Mouse (Mus musculus): Measurements from ENCODE around the gene Acer3.

The Acer3 gene

DNA sequence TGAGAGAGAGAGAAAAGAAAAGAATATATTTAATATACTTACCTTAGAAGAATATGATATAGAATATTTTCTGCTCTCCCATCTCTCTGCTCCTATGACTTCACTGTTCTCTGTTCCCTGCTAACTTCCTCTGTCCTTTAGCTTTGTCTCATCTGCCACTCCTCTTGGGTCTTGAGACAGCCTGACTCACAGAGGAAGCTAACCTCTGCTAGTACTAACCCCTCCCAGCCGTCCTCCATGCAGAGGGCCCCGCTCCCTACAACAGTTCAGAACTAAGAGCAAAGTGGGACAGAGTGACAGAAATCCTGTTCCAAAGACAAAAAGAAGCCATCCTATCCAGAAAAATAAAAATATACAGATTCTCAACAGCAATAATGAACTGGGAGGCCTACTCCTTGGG is at the start of gene Acer3:
Gene Acer3, minus strand, starts transcription at position 126 of the 400 bp plus-strand sequence.
- no peak for TF ChIP-seq GATA4 (IDR thresholded peaks at IDR 0.05; ENCODE audit: insufficient replicate concordance, low read length)

DNA sequence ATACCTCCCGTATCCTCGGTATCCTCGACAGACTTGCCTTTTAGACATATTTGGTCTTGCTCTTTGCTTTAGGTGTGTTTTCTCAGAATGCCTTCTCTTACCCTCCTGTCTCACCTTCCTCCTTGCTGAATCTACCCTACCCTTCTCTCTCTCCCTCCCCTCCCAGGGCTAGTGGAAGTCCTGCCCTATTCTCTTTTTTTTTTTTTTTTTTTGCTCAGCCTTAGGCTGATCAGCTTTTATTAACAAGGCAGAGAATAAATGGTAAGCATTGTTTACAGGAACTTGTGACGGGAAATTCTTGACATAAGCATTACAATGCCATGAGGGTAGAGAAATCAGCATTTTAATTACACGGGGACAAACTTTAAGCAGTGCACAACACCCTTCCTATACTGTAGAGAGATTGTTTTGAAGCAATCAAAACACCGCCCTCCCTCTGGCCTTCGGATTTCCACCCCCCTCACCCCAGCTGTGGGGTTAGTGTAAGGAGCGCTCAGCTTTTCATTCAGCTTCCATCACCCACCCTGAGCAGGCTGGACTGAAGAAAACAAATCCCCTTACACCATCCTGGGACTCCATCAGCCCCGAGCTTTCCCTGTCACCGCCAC is 48.9 kb upstream of the Acer3 start:
- no peak for TF ChIP-seq GATA4 (IDR thresholded peaks at IDR 0.05; ENCODE audit: insufficient replicate concordance, low read length)

DNA sequence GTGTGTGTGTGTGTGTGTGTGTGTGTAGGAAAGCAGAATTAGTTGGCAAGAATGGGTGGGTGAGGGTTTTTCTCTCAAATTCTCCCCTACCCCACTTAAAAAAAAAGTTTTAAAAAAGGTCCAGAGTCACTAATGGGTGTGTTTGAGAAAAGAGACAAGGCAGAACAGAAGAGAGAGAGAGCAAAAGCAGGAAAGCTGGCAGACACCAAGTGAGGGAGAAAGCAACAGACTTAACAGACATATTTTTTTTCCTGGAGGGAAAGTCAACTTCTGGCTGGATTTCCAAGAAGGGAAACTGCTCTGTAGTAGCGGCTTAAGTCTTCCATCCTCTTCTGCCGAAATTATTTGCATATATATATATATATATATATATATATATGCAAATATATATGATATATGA is 40.7 kb upstream of the Acer3 start:
- no peak for TF ChIP-seq GATA4 (IDR thresholded peaks at IDR 0.05; ENCODE audit: insufficient replicate concordance, low read length)

DNA sequence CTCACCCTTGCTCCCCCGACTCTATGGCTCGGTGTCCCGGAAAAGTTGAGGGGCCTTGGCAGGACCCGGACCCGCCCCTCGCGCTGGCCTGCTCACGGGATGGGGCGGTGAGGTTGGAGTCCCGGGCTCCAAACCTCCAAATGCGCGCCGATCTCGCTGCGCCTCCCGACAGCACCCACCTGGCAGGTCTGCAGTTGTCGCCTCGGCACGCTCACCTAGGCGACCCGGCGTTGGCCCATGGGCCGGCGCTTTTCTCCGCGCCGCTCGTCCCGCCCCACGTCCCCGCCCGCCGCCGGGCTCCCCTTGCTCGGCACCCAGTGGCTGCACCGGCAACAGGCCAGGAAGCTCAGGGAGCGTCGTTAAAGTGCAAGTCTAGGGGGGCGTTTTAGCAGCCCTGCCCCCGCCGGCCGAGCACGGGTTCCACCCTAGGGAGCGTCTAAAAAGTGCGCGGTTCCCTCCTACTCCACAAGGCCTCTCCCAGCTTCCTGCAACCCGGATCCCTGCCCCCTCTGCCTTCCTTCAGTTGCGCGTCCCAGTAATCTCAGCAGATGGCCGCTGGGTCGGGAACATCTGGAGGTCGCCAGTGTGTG is 40.1 kb upstream of the Acer3 start, which contains the start of gene Tsku:
Gene Tsku, minus strand, starts transcription at position 266 of the 590 bp plus-strand sequence.
- TF ChIP-seq GATA4 (IDR thresholded peaks at IDR 0.05; ENCODE audit: insufficient replicate concordance, low read length) = peak; percentile 94; the same call in 1 of the 2 replicates

DNA sequence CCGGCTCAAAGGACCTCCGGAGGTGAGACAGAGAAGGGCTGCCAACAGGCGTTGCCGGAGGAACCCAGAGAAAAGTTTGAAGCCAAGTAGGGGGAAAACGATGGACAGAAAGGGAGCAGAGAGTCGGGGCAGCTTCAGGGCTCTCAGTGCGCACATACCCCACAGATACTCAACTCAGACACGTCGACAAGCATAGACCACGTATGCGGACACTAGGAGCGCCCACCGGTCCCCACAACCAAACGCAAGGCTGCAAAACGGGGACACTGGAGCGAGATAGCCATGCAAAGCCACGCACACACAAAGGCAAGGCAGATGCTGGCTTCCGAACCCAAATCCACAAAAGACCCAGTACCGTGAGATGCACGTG is 39.6 kb upstream of the Acer3 start:
- TF ChIP-seq GATA4 (IDR thresholded peaks at IDR 0.05; ENCODE audit: insufficient replicate concordance, low read length) = no peak

DNA sequence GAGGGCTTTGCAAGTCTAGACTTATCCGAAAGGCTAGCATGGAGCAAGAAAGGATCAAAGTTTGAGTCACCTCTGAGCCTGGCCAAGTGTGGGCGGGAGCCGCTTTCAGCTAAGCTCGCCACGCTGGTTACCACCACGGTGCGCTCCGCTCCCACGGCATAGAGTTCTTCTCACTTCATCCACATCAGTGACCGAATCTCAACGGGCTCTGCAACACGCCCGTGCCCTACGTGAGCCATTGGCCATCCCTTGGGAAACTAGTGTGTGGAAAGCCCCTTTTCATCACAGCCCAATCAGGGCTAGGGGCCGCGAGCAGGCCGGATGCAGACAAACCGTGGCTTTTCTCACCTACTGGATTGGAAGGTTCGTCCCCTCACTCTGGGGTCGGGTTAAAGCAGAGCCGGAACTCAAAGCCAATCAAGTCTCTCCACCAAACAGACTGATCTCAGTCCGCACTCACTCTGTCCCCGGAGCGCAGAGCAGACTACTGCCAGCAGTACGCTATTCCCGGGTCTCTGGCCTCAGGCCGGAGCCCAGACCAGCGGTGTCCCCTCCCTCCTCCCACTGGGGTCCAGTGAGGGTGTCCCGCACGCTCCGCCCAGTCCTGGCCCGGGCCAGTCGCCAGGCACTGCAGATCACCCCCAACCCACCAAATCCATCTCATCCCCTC is 39.1 kb upstream of the Acer3 start:
- no peak for TF ChIP-seq GATA4 (IDR thresholded peaks at IDR 0.05; ENCODE audit: insufficient replicate concordance, low read length)

DNA sequence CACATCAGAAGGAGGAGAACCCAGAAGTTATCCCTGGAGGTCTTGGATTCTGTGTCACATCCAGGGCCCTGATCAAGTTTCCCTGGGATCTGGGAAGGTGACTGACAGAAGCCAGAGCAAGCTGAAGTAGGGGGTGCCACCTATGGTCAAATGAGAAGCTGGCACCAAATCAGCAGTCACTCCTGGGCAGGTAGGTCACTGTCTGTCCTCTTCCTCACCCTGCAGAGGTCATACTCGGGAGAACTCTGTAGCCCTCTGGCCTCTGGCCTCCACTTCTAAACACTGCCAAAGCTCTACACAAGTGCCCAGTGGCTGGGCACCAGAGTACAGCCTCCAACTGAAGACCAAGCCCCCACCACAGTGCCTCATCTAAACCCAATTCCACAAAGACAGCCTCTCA is 37.0 kb upstream of the Acer3 start:
- no peak for TF ChIP-seq GATA4 (IDR thresholded peaks at IDR 0.05; ENCODE audit: insufficient replicate concordance, low read length)

DNA sequence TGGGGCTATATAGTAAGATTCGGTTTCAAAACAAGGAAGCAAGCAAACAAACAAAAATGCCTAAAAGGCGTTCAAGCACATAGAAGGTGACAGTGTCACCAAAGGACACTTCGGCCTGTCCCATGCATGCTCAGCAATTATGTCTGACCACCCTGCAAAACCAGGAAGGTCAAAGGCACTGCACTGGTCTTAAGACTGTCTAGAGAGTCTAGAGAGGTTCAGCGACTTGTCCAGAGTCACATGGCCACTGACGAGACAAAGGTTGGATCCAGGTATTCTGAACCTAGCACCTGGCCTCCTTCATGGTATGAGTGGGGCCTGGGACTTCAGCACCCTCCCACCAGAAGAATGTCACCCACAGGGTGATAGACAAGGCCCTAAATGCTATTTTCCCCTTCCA is 36.3 kb upstream of the Acer3 start:
- no peak for TF ChIP-seq GATA4 (IDR thresholded peaks at IDR 0.05; ENCODE audit: insufficient replicate concordance, low read length)

DNA sequence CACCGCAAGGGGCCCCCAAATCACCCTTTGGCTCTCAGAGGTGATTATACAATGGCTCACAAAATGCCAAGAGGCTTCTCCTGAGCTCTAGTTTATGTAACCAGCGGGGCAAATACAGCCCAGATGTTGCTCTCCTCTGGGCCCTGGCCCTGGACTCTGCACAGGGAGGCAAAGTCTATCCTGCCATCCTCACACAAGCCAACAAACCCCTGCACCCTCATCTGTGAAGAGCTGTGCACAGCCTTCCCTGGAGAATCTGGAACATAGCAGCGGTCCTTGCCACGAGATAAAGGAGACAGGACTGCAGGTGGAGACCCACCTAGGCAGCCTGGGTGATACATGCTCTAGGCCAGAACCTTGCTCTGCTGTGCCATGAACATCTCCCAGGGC is 33.9 kb upstream of the Acer3 start:
- TF ChIP-seq GATA4 (IDR thresholded peaks at IDR 0.05; ENCODE audit: insufficient replicate concordance, low read length) = no peak

DNA sequence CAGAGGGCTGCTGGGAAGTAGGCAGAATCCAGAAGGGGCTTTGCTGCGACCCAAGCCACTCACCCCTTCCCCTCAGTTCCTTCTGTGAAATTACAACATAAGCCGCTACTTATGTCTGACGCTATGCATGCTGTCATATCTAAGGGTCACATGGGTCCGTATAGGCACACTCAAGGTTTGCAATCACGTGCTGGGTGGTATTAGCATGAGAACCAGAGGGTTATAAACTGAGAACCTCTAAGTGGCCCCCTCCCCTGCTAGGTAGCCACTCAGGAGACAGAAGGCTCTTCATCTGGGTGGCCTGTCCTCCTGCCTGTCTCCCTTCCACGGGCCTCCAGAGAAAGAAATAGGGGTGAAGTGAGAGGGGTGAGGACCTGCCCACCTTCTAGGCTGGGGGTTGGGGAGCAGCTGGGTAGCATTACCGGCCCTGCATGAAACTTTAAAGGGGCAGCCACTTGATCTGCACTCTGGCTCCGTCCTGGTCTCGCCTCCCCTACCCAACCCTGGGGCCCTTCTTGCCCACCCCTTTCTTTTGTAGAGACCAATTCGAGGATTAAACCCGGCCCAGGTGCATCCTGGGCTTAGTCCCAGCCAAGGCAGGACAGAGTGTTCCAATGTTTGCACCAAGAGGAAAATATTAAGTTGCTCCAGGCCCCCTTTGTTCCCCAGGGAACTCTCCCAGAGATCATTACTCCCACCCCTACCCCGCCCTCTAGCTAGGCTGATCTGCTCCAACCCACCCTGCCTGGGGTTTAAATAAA is 33.3 kb upstream of the Acer3 start:
- TF ChIP-seq GATA4 (IDR thresholded peaks at IDR 0.05; ENCODE audit: insufficient replicate concordance, low read length) = no peak

DNA sequence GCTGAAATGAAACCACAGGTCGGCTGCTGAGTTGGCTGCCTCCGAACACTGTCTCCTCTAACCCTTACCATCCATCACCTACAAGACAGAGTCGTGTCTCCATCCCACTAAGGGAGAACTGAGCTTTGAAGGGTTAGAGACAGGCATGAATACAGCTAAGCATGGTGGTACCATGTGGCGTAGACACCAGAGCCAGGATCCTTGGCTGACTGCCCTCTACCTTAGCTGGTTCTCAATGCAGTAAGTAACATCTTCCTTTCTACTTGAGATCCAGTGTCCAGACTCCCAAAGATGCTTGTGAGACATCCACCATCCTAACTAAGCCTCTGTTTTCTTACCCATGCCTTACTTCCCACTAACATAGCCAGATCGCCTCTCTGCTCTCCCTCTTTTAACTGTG is 32.6 kb upstream of the Acer3 start:
- no peak for TF ChIP-seq GATA4 (IDR thresholded peaks at IDR 0.05; ENCODE audit: insufficient replicate concordance, low read length)

DNA sequence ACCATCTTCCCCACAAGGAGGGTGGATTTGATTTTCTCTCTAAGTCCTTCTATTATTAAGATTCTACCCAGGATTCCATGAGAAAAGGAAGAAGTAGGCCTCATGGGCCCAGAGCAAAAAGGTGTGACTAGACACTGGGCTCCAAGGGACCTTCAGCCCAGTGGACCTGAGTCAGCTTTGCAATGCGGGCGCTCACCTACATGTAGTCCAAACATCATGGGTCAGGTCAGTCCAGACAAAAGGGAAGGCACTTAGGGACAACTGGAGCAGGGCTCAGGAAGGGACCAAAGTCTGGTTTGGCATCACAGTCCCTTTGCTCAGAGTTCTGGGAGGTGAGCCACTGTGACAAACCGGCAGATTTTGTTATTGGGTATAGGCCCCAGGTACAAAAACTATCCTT is 30.5 kb upstream of the Acer3 start:
- TF ChIP-seq GATA4 (IDR thresholded peaks at IDR 0.05; ENCODE audit: insufficient replicate concordance, low read length) = no peak

DNA sequence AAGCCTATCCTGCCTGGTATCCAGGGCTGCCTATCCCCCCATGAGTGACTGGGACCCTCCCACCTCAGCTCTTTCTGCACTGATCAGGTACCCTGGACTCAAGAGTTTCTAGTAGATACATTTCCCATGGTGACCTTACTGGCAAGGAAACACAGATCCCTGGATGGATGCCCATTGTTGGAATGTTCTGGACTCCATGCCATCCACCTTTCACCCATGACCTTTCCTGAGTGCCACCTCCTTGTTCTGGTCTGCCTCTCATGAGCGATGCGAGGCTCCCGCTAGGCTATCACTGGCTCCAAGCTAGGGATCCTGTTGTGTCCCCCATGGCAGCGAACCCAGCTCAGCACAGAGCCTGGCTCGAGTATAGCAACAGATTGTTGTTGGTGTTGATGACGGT is 28.8 kb upstream of the Acer3 start:
- no peak for TF ChIP-seq GATA4 (IDR thresholded peaks at IDR 0.05; ENCODE audit: insufficient replicate concordance, low read length)

DNA sequence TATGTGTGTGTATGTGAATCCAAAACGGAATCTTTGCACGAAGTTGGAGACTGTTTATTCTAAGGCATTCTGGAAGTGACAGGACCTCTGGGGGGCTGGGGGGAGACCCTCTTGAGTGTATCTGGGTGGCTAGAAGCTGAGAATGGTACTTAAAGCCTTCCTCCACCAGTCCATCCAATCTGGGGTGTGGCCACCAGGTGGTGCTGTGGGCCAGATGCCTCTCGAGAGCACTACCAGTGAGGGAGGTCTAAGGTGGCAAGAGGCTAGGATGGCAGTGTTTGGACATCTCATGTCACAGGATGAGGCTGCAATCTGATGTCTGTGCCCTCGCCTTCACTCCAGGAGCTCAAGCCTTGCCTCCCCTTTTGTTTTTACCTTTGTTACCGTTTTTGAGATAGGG is 28.1 kb upstream of the Acer3 start:
- TF ChIP-seq GATA4 (IDR thresholded peaks at IDR 0.05; ENCODE audit: insufficient replicate concordance, low read length) = no peak

DNA sequence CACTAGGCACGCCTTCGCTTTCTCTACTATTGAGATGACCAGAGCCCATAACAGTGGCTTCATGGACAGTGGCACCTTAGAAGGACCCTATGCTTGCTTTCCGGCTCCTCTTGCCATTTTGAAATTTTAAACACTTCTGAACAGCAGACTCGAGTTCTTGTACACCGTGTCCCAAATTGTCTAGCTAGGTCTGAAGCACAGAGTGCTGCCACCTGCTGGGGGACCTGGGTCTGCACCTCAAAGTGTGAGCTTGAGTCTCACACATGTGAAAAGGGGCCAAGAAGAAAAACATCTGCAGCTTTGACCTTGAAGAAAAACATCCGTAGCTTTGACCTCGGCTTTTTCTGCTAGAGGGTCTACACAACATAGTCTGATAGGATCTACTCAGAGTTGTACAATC is 27.0 kb upstream of the Acer3 start:
- no peak for TF ChIP-seq GATA4 (IDR thresholded peaks at IDR 0.05; ENCODE audit: insufficient replicate concordance, low read length)

DNA sequence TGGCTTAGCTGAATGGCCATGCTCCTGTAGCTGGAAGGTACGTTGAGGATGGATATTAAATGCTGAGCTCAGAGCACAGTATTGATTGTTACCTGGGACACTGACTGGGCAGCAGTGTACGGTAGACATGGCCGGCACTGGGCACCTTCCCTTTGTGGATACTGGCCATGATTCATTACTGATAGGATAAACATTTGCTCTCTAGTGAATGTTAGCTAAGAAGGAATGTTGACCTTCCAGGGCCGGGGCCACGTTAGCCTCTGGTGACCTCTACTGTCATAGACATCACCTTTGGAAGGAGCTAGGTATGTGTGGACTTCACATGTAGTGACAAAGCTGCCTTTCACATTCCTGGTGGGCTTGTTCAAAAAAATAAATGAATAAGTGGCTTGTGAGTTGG is 26.5 kb upstream of the Acer3 start:
- peak; percentile 64; the same call in 1 of the 2 replicates for TF ChIP-seq GATA4 (IDR thresholded peaks at IDR 0.05; ENCODE audit: insufficient replicate concordance, low read length)
